Mouse (Mus musculus): ENCODE measurements around the gene Gpr165. TPM values are rescaled to one million over a fixed set of nuclear protein-coding genes. Genes with fewer than 3 reads are reported as not detected.

Gpr165 gene
- not detected for polyA plus RNA-seq (2014; fragmentation: Illumina TruSeq; extraction: RNeasy Lipid Tissue Mini Kit (QIAGEN cat#74804); ENCODE audit: insufficient read depth, low read depth, low replicate concordance)

GRCm38 (mm10) chrX:96712907-96713774 is at the start of gene Gpr165:
TSS of gene Gpr165 (plus strand) at chrX:96713441.

